Mouse (Mus musculus): ENCODE results near the gene Osbpl3. TPM values are rescaled to one million over a fixed set of nuclear protein-coding genes. Genes with fewer than 3 reads are reported as not detected.

Osbpl3 gene
- polyA plus RNA-seq, 1 experiment from 2014 or later: 1.4 TPM

GRCm38 (mm10) chr6:50464690-50465485 lies 8.9 kb upstream of the Osbpl3 start:
- WGBS (ENCODE audit: insufficient replicate concordance): 68% methylated on average over 9 of the region's 9 CpGs
- no peaks in the 10 kb centered on the region for H3K4me1 ChIP-seq
- no peaks in the 10 kb centered on the region for H3K27me3 ChIP-seq (replicated peaks)
- H3K36me3 ChIP-seq: no peaks in the 10 kb centered on the region
- no peak overlapping the region for H3K4me3 ChIP-seq
- H3K9me3 ChIP-seq (replicated peaks): no peaks in the 10 kb centered on the region
- no peak overlapping the region for H3K4me2 ChIP-seq
- no peak overlapping the region for H3K9ac ChIP-seq
- H3K27ac ChIP-seq: no peak overlapping the region
- ATAC-seq: no peak

GRCm38 (mm10) chr6:50462026-50462425 lies 6.0 kb upstream of the Osbpl3 start:
- Histone ChIP-seq H3K9me3 (replicated peaks) (no peaks in the 10 kb centered on the region), H3K4me2 (no peak overlapping the region), H3K27ac (no peak overlapping the region), H3K36me3 (no peaks in the 10 kb centered on the region), H3K4me3 (no peak overlapping the region), H3K9ac (no peak overlapping the region), H3K27me3 (replicated peaks) (no peaks in the 10 kb centered on the region), H3K4me1 (no peaks in the 10 kb centered on the region)
- no peak for ATAC-seq
- WGBS (ENCODE audit: insufficient replicate concordance): 70% methylated on average over 4 of the region's 4 CpGs

GRCm38 (mm10) chr6:50461585-50461984 lies 5.6 kb upstream of the Osbpl3 start:
- no peaks in the 10 kb centered on the region for H3K36me3 ChIP-seq
- no peak overlapping the region for H3K4me3 ChIP-seq
- H3K4me2 ChIP-seq: no peak overlapping the region
- 63% methylated on average over 3 of the region's 3 CpGs for WGBS (ENCODE audit: insufficient replicate concordance)
- no peak overlapping the region for H3K9ac ChIP-seq
- H3K4me1 ChIP-seq: peaks cover 4% of the 10 kb centered on the region
- no peaks in the 10 kb centered on the region for H3K9me3 ChIP-seq (replicated peaks)
- ATAC-seq: no peak
- no peaks in the 10 kb centered on the region; the same call in 1 of the 2 replicates for H3K27me3 ChIP-seq (replicated peaks)
- H3K27ac ChIP-seq: no peak overlapping the region

- Histone ChIP-seq H3K4me1 (peaks cover 13% of the 10 kb centered on the region), H3K4me2 (no peak overlapping the region), H3K36me3 (no peaks in the 10 kb centered on the region), H3K27me3 (replicated peaks) (peaks cover 5% of the 10 kb centered on the region), H3K9me3 (replicated peaks) (no peaks in the 10 kb centered on the region), H3K9ac (no peak overlapping the region), H3K4me3 (no peak overlapping the region), H3K27ac (no peak overlapping the region)
- 67% methylated on average over 5 of the region's 5 CpGs for WGBS (ENCODE audit: insufficient replicate concordance)
- ATAC-seq: no peak
Measured at GRCm38 (mm10) chr6:50460646-50461045, 4.6 kb upstream of the Osbpl3 start.

GRCm38 (mm10) chr6:50460246-50460645 lies 4.2 kb upstream of the Osbpl3 start:
- Histone ChIP-seq H3K4me1 (peaks cover 16% of the 10 kb centered on the region), H3K36me3 (no peaks in the 10 kb centered on the region), H3K27ac (no peak overlapping the region), H3K4me3 (no peak overlapping the region), H3K9me3 (replicated peaks) (no peaks in the 10 kb centered on the region), H3K4me2 (no peak overlapping the region), H3K9ac (no peak overlapping the region), H3K27me3 (replicated peaks) (peaks cover 9% of the 10 kb centered on the region)
- no peak for ATAC-seq

- Histone ChIP-seq H3K27ac (no peak overlapping the region), H3K36me3 (no peaks in the 10 kb centered on the region), H3K9ac (no peak overlapping the region), H3K4me2 (no peak overlapping the region), H3K9me3 (replicated peaks) (no peaks in the 10 kb centered on the region), H3K4me3 (no peak overlapping the region), H3K27me3 (replicated peaks) (peaks cover 18% of the 10 kb centered on the region), H3K4me1 (peaks cover 22% of the 10 kb centered on the region)
- no peak for ATAC-seq
- WGBS (ENCODE audit: insufficient replicate concordance): 14% methylated on average over 5 of the region's 5 CpGs
Measured at GRCm38 (mm10) chr6:50459271-50459670, 3.3 kb upstream of the Osbpl3 start.

GRCm38 (mm10) chr6:50457551-50458348 lies 1.7 kb upstream of the Osbpl3 start:
- H3K27me3 ChIP-seq (replicated peaks): peaks cover 22% of the 10 kb centered on the region
- WGBS (ENCODE audit: insufficient replicate concordance): 67% methylated on average over 12 of the region's 12 CpGs
- no peak overlapping the region for H3K4me3 ChIP-seq
- H3K4me2 ChIP-seq: no peak overlapping the region
- no peak overlapping the region for H3K27ac ChIP-seq
- H3K9ac ChIP-seq: no peak overlapping the region
- H3K9me3 ChIP-seq (replicated peaks): no peaks in the 10 kb centered on the region
- no peaks in the 10 kb centered on the region for H3K36me3 ChIP-seq
- H3K4me1 ChIP-seq: peaks cover 22% of the 10 kb centered on the region
- ATAC-seq: no peak

- Histone ChIP-seq H3K9ac (no peak overlapping the region), H3K9me3 (replicated peaks) (no peaks in the 10 kb centered on the region), H3K36me3 (no peaks in the 10 kb centered on the region), H3K4me2 (peak overlapping the region; percentile 91), H3K4me1 (peaks cover 22% of the 10 kb centered on the region), H3K27ac (no peak overlapping the region), H3K27me3 (replicated peaks) (peaks cover 22% of the 10 kb centered on the region), H3K4me3 (no peak overlapping the region)
- WGBS (ENCODE audit: insufficient replicate concordance): 71% methylated on average over 14 of the region's 14 CpGs
- ATAC-seq: no peak
Measured at GRCm38 (mm10) chr6:50456706-50457105, 705 bp upstream of the Osbpl3 start.

- Histone ChIP-seq H3K4me3 (peak overlapping the region; percentile 64), H3K4me2 (peak overlapping the region; percentile 91), H3K9ac (peak overlapping the region; percentile 57), H3K27me3 (replicated peaks) (peaks cover 22% of the 10 kb centered on the region), H3K27ac (0 out of 2 replicates have a peak overlapping the region, but pooled peaks have one; percentile 13), H3K9me3 (replicated peaks) (no peaks in the 10 kb centered on the region), H3K36me3 (no peaks in the 10 kb centered on the region), H3K4me1 (peaks cover 22% of the 10 kb centered on the region)
- ATAC-seq: peak; percentile 35
- WGBS (ENCODE audit: insufficient replicate concordance): 1% methylated on average over 39 of the region's 39 CpGs
Measured at GRCm38 (mm10) chr6:50455102-50455828, 736 bp downstream of the Osbpl3 start.

GRCm38 (mm10) chr6:50453651-50454050 lies 2.4 kb downstream of the Osbpl3 start:
- H3K36me3 ChIP-seq: no peaks in the 10 kb centered on the region
- peaks cover 22% of the 10 kb centered on the region for H3K4me1 ChIP-seq
- no peak overlapping the region for H3K4me2 ChIP-seq
- no peak overlapping the region for H3K4me3 ChIP-seq
- ATAC-seq: no peak
- H3K9ac ChIP-seq: no peak overlapping the region
- 50% methylated on average over 6 of the region's 6 CpGs for WGBS (ENCODE audit: insufficient replicate concordance)
- peaks cover 22% of the 10 kb centered on the region for H3K27me3 ChIP-seq (replicated peaks)
- no peak overlapping the region for H3K27ac ChIP-seq
- H3K9me3 ChIP-seq (replicated peaks): no peaks in the 10 kb centered on the region

GRCm38 (mm10) chr6:50452220-50452619 lies 3.8 kb downstream of the Osbpl3 start:
- ATAC-seq: no peak
- H3K27ac ChIP-seq: no peak overlapping the region
- no peak overlapping the region for H3K9ac ChIP-seq
- H3K4me1 ChIP-seq: peaks cover 22% of the 10 kb centered on the region
- H3K4me2 ChIP-seq: no peak overlapping the region
- H3K27me3 ChIP-seq (replicated peaks): peaks cover 22% of the 10 kb centered on the region
- 82% methylated on average over 10 of the region's 10 CpGs for WGBS (ENCODE audit: insufficient replicate concordance)
- H3K9me3 ChIP-seq (replicated peaks): no peaks in the 10 kb centered on the region
- no peak overlapping the region for H3K4me3 ChIP-seq
- H3K36me3 ChIP-seq: no peaks in the 10 kb centered on the region

GRCm38 (mm10) chr6:50445616-50446015 lies 10.4 kb downstream of the Osbpl3 start:
- Histone ChIP-seq H3K9ac (no peak overlapping the region), H3K36me3 (no peaks in the 10 kb centered on the region), H3K4me3 (no peak overlapping the region), H3K4me1 (no peaks in the 10 kb centered on the region), H3K27ac (no peak overlapping the region), H3K9me3 (replicated peaks) (no peaks in the 10 kb centered on the region), H3K4me2 (no peak overlapping the region), H3K27me3 (replicated peaks) (no peaks in the 10 kb centered on the region)
- ATAC-seq: no peak
- WGBS (ENCODE audit: insufficient replicate concordance): 57% methylated on average over 2 of the region's 2 CpGs
